Mouse (Mus musculus): Measurements from ENCODE around the gene Padi2. TPM values are rescaled to one million over a fixed set of nuclear protein-coding genes. Genes with fewer than 3 reads are reported as not detected.

Gene Padi2
- total RNA-seq, 2 experiments from 2014 or later = 105 to 170 TPM

- no peak for DNase-seq
- intact Hi-C loops (cut with DNase I) = loop anchor here (5.0 kb wide), 1 partner anchor 190 kb away; no protein-coding TSS in a partner anchor
Measured at GRCm38 (mm10) chr4:140951861-140952641, 45.9 kb downstream of the Padi2 start.

- intact Hi-C loops (cut with DNase I) = loop anchor here (5.0 kb wide), 4 partner anchors 35 to 170 kb away; partner anchors contain the start of gene Padi2
- DNase-seq = no peak
Measured at GRCm38 (mm10) chr4:140957131-140957702, 51.1 kb downstream of the Padi2 start.

GRCm38 (mm10) chr4:140957725-140958124 lies 51.6 kb downstream of the Padi2 start:
- DNase-seq = peak; percentile 58 to 69
- intact Hi-C loops (cut with DNase I) = loop anchor here (5.0 kb wide), 4 partner anchors 35 to 170 kb away; partner anchors contain the start of gene Padi2

GRCm38 (mm10) chr4:140958319-140958718 lies 52.2 kb downstream of the Padi2 start:
- no peak for DNase-seq
- intact Hi-C loops (cut with DNase I) = loop anchor here (5.0 kb wide), 4 partner anchors 36 to 171 kb away; partner anchors contain the start of gene Padi2

- DNase-seq = no peak
- intact Hi-C loops (cut with DNase I) = loop anchor here (5.0 kb wide), 4 partner anchors 37 to 172 kb away; partner anchors contain the start of gene Padi2
Measured at GRCm38 (mm10) chr4:140959128-140959679, 53.1 kb downstream of the Padi2 start.

GRCm38 (mm10) chr4:140959715-140960479 lies 53.8 kb downstream of the Padi2 start:
- no peak for DNase-seq
- intact Hi-C loops (cut with DNase I) = loop anchor here (5.0 kb wide), 4 partner anchors 38 to 173 kb away; partner anchors contain the start of gene Padi2

- intact Hi-C loops (cut with DNase I) = no loop called here
- DNase-seq = peak; percentile 91 to 96
Measured at GRCm38 (mm10) chr4:140960781-140961466, 54.8 kb downstream of the Padi2 start, which contains the start of gene Sdhb. Sdhb (plus strand) TSS chr4:140961203.

GRCm38 (mm10) chr4:140961467-140962206 lies 55.5 kb downstream of the Padi2 start:
- DNase-seq = no peak
- intact Hi-C loops (cut with DNase I) = no loop called here

- intact Hi-C loops (cut with DNase I) = no loop called here
- no peak for DNase-seq
Measured at GRCm38 (mm10) chr4:140962207-140962909, 56.2 kb downstream of the Padi2 start.

GRCm38 (mm10) chr4:140962950-140963349 lies 56.8 kb downstream of the Padi2 start:
- intact Hi-C loops (cut with DNase I) = no loop called here
- peak in 1 of 2 experiments; percentile 33 for DNase-seq

- no peak for DNase-seq
- intact Hi-C loops (cut with DNase I) = loop anchor here (2.0 kb wide), 1 partner anchor 67 kb away; no protein-coding TSS in a partner anchor
Measured at GRCm38 (mm10) chr4:140963941-140964597, 57.9 kb downstream of the Padi2 start.

GRCm38 (mm10) chr4:140964620-140965019 lies 58.5 kb downstream of the Padi2 start:
- intact Hi-C loops (cut with DNase I) = loop anchor here (2.0 kb wide), 1 partner anchor 66 kb away; no protein-coding TSS in a partner anchor
- DNase-seq = peak; percentile 54 to 64

GRCm38 (mm10) chr4:140967386-140968159 lies 61.4 kb downstream of the Padi2 start:
- intact Hi-C loops (cut with DNase I) = no loop called here
- DNase-seq = no peak

- intact Hi-C loops (cut with DNase I) = no loop called here
- DNase-seq = no peak
Measured at GRCm38 (mm10) chr4:140971691-140972090, 65.5 kb downstream of the Padi2 start.

GRCm38 (mm10) chr4:140974408-140974807 lies 68.3 kb downstream of the Padi2 start:
- intact Hi-C loops (cut with DNase I) = no loop called here
- no peak for DNase-seq

- no peak for DNase-seq
- intact Hi-C loops (cut with DNase I) = no loop called here
Measured at GRCm38 (mm10) chr4:140975356-140975755, 69.2 kb downstream of the Padi2 start.

GRCm38 (mm10) chr4:140977278-140977677 lies 71.1 kb downstream of the Padi2 start:
- DNase-seq = no peak
- intact Hi-C loops (cut with DNase I) = no loop called here

Data from gastrocnemius, postnatal 36 days (tissue).